Mouse (Mus musculus) regulatory T cell (primary cell): Measurements from ENCODE around the gene Prkar1a.
"Not testable (repeated sequence)": the region's sequence is repeated elsewhere in the genome, so short reads cannot be mapped to it uniquely, and the experiment has no call there.

Experiments
- in situ Hi-C: fragments of 300-600 bp; cut with MboI, MseI; formaldehyde crosslinking; loops from one replicate; pipeline ENCODE4 v1.15.1; 2025; ENCODE audit warnings: high pct_unique_total_duplicates

Prkar1a gene

DNA sequence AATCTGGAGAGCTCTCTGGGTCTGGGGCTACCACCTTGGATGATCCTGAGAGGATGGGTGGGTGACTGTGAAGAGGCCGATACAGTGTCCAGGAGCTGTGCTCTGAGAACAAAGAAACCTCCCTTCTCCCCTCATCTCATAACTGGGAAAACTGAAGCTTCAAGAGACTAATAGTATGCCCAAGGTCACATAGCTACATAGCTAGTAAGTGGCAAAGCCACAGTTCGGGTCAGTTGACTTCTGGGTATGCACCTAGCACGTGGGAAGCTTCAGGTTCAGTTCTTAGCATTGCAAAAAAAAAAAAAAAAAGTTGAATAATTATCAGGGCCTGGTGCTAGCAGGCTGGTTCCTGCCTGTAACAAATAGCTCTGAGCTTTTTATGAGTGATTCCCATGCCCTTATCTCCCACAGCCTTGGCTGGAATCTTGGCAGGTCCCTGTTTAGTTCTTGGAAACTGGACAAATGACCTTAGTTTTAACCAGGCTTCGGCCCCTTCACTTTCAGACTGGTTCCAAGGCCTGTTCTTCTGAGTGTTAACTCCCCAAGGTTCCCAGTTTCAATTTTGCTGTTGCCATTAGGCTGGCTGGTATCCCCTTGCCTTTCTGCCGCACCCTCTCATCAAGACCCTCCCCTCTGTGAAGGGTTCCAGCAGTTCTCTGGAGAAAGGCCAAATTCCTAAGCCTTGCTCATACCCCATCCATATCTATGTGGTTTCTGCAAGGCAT, 7.5 kb upstream of the Prkar1a start:
- in situ Hi-C loops = no loop called here

DNA sequence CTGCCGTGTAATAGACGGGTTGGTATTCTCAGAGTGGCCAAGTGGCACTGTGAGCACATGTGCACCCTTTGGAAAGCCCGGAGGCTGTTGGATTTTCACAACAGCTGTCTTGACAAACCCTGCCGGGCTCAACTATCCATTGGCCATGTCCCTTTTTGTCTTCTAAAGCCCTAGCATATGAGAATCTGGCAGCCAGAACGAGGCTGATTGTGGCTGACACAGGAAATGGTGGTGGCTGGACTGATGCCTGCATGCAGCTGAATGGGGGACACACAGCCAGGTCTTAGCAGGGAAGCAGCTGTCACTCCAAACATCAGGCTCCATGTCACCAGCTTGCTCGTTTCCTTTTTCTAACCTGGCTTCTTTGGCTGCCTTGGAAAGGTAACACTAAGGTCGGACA, 695 bp upstream of the Prkar1a start:
- in situ Hi-C loops = no loop called here

DNA sequence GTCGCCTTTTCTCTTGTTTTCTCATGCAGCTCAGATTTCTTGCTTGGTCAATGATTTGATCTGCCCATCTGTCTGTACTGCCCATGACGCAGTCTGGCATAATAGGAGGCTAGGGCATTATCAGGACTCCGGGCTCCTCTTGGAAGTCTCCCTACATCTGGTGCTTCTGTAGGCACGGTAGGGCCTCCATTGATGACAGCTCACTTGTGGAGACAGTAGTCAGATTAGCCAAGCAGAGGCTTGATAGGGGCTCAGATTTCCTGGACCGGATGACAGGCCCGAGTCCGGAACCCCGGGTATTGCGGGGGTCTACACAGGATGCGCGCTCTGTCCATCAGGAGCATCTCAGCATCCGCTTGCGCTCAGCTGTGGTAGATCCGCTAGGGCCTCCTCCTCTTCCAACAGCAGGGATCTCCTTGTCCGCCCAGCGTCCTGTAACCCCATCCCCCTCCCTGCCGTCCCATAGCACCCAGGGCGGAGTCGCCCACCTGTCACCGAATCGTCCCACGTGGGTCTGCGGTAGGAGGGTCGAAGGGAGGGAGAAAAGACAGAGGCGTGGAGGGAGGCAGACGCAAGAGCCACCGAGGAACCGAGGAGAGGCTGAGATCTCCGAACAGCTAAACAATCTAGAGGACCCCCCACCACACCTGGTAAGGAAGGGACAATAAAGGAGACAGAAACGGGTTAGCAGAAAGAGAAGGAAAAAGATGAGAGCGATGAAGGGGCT, 933 bp downstream of the Prkar1a start:
- in situ Hi-C loops = no loop called here

DNA sequence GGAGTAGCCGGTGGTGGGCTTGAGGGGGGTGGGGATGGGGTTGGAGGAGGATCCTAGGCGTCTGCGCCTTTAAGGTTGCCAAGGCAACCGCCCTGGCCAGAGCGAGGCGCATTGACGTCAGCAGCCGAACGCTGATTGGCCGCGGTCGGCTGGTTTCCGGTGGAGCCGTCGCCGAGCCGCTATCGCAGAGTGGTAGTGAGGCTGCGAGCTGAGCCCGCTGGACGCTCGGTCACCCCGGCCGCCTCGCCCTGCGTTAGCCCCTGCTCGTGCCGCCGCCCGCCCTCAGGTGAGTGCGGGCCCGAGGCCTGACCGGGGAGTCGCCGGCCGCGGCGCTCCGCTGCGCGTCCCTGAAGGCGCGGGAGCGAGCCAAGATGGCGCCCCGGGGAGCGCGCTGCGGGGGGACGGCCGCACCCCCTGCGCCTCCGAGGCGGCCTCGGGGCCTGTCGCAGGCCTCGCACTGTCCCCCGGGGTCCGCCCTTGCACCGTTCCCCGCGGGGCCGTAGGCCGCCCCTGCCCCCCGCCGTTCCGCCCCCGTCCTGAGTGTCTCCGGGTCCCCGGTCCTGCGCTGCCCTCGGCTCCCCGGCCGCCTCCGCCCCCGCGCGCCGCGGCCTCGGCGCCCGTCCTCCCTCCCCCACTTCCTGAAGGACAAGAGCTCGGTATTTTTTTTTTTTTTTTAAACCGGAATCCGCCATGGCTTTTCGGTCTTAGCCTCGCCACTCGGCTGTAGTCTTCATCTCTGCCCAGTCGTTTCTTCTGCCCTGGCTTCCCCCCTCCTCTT, 1.8 kb downstream of the Prkar1a start:
- in situ Hi-C loops = no loop called here

DNA sequence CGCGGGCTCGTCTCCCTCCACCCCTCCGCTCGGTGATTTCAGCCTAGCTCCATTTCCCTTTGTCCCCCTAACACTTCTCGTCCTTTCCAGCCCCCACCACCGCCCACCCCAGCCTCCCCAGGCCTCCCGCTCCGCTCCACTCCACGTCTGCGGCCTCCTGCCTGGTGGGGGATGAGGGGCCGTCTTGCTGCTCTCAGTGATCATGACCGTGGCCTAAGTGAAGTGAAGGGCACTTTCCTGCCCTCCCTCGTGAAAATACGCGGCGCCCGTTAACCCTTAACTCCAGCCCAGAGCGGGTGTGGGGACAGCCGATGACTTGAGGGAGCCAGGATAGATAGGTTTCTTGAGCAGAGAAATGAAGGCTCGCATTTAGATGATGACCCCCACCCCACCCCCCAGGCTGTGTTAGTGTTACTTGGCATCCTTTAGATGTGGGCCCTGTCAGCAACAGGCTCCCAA, 2.4 kb downstream of the Prkar1a start:
- in situ Hi-C loops = no loop called here

DNA sequence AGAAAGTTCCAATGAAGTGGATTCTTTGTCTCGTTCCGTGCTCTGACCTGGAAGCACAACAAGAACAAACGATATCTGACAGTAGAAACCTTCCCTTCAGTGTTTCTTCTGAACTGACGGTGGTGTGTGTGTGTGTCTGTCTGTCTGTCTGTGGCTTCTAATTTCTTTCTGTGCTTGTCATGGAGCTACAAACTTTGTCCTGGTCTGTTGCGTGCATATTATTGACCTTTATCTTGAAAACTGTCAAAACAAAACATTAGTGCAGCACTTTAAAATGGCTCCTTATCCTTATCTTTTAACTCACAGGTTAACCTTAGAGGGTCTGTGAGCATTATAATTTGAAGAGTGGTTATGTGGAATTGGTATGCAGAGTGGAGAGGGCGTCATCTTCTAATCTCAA, 3.3 kb downstream of the Prkar1a start:
- in situ Hi-C loops = no loop called here

DNA sequence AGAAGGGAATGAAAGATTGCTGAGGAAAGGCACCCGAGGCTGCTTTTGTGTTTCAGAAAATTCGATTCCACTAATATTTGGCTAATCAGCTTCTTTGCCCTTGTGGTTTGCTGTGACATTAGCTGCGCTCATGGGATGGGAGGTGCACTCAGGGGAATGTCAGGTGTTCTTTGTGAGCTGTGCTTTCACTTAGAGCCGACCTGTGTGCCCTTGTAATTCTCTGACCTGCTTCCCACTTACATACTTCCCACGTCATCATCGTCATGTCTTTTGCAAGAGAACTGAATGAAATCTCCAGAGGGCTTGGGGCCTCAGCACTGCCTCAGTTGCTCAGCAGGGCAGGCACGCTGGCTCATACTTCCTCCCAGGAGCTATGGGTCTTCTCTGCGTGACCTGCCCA, 4.0 kb downstream of the Prkar1a start:
- in situ Hi-C loops = no loop called here

DNA sequence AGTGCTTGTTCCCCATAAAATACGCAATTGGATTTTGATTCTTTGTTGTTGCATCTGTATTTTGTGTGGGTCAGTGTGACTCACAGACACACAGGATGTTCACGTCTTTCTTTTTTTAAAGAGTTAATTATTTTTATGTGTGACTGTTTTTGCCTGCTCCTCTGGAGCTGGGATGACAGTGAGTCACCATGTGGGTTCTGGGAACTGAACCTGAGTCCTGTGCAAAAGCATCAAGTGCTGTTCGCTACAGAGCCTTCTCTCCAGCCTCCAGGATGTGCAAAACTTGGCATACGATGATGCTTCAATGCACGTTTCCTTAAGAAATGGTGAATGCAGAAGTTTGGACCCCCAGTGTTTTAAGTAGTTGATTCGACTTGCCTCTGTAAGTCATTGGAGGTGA, 5.4 kb downstream of the Prkar1a start:
- in situ Hi-C loops = no loop called here

DNA sequence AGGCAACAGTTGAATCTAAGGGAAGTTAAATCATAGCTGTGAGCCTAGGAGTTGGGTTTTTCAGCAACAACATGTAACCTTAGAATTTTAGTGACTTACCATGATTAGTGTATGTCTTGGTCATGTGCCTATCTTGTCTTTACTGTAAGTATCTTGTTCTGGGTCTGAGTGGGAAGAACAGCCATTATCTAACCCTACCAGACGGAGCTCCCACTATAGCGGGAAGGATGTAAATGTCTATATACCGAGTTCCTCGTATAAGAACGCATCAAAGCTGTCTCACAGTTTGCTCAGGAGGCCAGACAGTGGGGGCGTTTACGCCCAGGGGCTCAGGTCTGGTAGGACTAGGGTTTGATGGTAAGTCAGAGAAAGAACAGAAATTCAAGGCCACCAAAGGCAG, 7.0 kb downstream of the Prkar1a start:
- in situ Hi-C loops = no loop called here

DNA sequence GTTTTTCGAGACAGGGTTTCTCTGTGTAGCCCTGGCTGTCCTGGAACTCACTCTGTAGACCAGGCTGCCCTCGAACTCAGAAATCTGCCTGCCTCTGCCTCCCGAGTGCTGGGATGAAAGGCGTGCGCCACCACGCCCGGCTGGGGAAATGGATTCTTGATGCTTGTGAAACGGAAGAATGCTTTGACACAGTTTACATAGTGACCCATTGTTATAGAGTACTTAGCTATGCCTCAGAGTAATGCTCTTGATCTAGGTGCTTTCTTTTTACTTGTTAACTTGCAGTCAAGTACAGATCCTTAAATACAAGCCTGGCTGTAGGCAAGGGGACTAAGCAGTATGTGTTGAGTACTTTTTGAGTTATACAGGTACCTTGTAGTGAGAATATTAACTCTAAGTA, 11.3 kb downstream of the Prkar1a start:
- in situ Hi-C loops = not testable (repeated sequence)

DNA sequence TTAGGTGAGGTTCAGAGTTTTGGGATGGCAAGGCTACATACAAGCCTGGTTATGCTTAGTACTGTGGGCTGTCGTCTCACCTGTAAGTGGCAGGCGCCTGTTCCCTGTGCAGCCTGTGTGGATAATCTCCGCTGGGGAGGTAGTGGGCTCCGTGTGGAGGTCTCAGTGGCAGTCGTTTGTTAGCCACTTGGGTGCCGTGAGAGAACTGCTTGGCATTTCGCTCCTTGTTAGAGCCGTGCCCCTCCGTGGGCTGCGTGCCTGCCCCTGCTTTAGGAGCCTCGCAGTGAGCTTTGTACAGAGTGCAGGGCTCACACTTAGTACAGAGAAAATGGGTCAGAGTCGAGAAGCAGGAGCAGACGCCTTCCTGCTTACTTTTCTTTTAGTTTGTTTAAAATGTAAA, 15.1 kb downstream of the Prkar1a start:
- in situ Hi-C loops = no loop called here

DNA sequence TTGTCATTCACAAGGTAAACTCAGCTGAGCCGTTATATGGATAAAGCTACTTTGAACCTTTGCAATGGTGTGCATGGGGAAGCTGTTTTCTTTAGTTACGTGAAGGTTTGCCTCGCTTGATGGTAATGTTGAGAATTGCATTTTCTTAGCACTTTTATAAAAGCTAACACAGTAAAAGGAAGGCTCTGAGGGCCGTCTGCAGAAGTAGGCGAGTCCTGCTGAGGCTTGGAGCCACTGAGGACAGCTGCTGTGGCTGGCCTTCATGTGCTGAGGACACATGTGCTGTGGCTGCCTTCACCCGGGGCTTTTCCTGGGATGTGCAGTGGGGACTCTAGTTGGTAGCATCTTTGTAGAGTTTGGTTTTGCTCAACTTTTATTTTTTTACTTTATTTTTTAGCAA, 16.2 kb downstream of the Prkar1a start:
- in situ Hi-C loops = no loop called here

DNA sequence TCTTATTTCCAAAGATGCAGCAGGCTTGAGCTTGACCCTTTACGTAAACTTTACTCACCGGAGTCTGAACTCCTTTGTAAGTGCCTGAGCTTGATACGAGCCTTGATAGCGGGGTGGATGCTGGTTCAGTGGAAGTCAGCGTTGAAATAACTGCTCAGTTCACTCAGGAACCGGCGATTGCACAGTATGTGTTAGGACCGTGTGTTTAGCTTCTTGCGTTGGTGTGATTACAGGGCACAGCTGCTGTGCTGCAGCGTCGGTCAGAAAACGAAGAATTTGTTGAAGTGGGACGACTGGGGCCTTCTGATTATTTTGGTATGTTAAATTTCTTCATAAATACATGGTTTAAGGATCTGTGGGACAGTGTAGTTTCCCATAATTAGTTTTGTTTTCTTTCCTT, 17.2 kb downstream of the Prkar1a start:
- in situ Hi-C loops = no loop called here

DNA sequence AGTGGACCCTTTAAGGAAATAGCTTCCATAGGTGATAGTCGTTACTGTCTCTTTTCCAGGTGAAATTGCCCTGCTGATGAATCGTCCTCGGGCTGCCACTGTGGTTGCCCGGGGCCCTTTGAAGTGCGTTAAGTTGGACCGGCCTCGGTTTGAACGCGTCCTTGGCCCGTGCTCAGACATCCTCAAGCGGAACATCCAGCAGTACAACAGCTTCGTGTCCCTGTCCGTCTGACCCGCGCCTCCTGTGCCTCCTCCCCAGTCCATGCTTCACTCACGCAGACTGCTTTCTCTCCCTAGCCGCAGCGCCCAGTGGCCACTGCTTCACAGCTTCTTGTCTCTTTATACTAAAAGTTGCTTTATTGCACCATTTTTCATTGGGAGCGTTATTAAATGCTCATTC, 18.2 kb downstream of the Prkar1a start:
- in situ Hi-C loops = no loop called here

DNA sequence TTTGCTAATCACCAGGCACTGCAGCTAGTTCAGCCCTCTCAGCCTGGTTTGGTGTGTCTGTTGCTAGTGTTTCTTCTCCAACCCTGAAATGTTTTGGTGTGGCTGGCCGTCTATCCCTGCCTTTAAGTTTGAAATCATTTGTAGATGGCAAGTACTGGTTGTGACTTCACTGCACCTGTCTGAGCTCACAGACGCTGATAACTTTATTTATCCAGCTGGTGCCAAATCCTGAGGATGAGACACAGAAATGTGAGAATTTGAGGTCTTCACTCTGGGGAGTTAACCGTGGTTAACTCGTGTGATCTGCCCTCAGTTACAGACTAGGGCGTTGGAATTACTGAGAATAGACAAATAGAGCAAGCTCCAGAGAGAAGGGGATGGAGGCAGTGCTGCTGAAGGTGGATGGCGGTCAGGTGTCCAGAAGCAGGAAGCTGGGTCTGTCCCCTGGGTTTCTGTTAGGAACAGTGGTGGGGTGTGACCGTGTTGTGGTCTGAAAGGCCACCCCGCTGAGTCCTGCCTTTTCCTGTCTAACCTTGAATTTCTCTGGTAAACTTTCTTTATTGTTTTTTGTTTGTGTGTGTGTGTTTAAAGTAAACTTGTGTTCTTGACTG, 19.0 kb downstream of the Prkar1a start:
- in situ Hi-C loops = no loop called here

DNA sequence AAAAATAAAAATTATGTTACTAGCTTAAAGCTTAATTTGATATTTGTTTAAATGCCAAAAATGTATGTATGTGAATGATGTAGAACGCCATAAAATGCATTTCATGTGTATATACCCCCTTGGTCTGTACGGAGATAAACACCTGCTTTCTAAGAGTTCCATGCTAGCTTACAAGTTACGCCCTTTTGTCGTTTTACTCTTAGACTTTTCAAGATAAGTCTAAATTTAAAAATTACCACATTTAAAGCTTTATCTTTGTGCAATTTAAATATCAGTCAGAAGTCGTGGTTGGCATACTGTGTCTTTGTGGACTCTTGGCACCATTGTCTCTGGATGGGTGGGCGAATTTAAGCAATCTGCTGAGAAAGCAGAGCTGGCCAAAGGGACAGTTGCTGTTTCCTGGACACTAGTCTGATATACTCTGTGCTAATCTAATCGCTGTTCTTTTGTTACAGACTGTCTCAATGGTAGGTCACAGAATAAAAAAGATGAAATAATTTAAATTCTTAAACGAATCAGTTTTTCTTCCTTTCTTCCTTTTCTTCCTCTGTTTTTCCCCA, 20.0 kb downstream of the Prkar1a start:
- in situ Hi-C loops = no loop called here

DNA sequence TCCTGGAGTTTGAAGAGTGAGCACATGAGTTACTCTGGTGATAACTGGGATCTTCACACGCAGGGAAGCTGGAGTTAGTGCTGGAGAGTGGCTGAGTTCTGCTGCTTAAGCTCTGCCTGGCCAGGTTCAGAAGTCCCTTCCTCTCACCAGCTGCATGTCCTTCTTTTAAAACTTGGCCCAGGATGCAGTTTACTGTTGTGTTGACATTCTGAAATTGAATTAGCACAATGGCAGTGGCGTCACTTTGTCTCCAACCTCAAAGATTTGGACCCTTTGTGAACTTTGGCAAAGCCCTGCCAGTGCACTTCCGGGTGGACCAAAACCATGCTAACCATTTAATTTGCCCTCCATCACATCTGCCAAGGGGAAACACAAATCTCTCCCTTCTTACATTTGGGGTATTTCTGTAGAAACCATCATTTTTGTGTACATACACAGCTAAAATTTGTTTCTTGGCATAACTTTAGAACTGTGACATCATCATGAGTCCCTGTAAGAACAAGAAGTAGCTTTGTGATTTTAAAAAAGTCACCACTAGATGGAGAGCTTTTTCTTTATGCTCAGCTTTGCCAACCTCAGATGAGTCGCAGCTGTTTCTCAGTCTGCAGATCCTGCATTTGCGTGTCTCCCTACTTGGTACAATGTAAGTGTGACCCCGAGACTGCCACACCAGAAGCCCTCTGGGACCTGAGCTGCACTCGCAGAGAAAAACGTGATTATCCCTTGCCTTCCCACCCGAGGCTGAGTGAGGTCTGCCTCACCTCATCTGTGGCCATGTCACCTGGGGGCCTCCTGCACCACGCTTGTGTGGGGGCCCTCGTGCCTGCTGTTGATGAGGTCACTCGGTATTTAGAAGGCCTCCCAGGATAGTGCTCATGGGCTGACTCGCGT, 21.1 kb downstream of the Prkar1a start:
- in situ Hi-C loops = loop anchor here (5.0 kb wide), 2 partner anchors 187 to 597 kb away; no protein-coding TSS in a partner anchor

DNA sequence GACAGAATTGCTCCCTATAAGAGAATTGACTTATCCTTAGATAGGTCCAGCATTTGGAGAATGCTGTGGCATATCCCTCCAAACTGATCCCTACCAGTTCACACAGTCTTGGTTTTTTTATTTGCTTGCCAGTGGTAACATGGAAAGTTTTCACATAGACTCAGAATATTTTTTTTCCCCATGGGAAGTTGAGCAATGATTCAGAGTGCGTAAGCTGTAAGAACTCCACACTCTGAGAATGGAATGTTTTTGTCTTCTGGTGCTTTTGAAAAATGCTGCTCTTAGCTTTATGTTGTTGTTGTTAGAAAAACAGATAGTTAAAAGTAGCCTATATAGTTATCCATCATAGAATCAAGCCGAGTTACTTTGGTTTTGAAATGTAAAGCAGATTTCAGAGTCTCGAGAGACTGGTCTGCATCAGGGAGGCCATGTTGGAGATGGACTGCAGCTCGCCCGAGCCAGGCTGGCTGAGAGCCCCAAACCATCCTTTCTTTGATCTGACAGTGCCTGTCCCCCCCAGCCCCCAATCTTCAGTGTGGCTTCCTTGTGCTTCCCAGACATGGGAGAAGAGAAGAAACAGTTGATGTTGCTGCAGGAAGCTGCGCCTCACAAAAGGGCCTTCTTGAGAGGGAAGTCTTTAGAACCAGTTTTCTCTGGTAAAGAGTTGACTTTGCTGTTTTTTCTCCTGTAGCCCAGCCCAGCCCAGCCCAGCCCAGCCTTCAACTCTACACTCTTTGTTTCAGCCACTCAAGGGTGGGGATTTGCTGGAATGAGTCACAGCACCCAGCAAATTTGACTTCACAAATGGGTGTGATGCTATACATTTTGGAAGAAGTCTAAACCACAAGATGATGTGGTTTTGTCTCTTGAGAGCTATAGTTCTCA, 22.2 kb downstream of the Prkar1a start:
- in situ Hi-C loops = loop anchor here (5.0 kb wide), 2 partner anchors 186 to 596 kb away; no protein-coding TSS in a partner anchor

DNA sequence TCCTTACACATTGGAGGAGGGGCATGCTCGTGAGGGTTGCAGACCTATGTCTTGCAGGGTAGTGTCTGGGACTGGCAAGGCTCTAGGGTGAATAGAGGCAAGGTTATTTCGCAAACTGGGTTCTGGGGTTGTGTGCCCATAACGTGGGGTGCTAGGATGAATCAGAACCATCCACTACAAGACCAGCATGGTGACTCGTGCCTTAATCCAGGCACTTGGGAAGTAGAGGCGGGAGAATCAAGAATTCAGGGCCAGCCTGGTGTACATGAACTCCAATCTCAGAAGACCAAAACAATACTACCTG, 22.8 kb downstream of the Prkar1a start:
- in situ Hi-C loops = loop anchor here (5.0 kb wide), 2 partner anchors 185 to 595 kb away; no protein-coding TSS in a partner anchor

DNA sequence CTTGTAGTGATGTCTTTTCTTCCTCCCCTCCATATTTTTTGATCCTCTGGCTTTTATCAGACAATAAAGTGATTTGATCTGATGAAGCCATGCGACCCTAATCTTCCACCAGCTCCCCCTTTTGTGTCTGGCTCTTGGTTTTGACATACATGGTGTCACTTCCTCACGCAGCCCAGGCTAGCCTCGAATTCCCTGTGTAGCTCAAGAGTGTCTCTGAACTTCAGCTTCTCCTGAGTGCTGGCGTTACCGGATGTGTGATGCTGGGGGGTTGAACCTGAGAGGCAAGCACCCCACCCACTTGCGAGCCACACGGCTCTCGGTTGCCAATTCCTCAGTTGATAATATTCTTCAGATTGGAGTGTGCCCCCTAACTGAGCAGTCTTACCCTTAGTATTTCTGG, 23.2 kb downstream of the Prkar1a start:
- in situ Hi-C loops = loop anchor here (5.0 kb wide), 2 partner anchors 185 to 595 kb away; no protein-coding TSS in a partner anchor
